Mouse (Mus musculus) neural tube, postnatal 0 days (tissue): ENCODE measurements around the gene Svep1. TPM values are rescaled to one million over a fixed set of nuclear protein-coding genes. Genes with fewer than 3 reads are reported as not detected.

Experiments used
- polyA plus RNA-seq: library from polyadenylated mRNA; unstranded; fragments of >200 nt; fragmentation: Nextera tagmentation; extraction: Ambion mirVana; gene quantifications from 2 replicates; pipeline ENCODE4 v1.2.1, GENCODE M21; 2015

Gene Svep1
- polyA plus RNA-seq, result 2.4 and 2.9 TPM in 2 replicates

DNA sequence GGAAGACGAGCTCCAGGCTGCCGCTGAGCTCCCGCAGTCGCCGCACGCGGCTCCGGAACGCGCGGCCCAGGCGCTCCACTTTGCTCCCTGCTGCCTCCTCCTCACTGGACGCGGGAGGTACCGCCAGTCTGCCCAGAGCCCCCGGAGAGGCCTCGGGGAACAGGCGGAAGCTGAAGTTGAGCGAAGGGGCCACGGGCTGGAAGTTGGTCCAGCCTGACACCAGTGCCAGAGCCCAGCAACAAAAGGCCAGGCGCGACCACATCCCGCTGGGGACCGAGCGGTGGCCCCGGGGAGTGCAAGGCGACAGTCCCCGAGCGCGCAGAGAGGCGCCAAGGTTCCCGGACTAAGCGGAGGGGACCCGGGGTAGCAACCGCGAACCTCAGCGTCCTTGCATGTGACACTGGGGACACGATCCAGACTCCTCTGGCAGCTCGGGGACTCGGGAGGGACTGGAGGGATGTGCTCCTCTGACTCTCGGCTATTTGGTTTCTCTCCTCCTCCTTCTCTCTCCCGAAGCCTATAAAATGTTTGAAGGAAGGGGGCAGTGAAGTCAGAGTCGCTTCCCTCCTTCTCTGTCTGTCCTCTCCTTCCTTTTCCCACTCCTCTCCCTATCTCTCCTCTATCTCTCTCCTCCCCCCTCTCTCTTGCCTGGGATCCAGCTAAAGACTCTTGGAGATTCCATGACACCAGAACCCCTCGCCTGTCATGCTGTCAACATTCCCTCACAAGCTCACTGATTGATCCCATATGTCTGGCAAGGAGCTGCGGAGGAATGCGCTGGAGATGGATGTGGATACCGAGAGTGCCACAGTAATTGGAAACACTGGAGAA, at the start of gene Svep1:
Gene Svep1 (minus strand): TSS at position 745 of the 831 bp plus-strand sequence.

DNA sequence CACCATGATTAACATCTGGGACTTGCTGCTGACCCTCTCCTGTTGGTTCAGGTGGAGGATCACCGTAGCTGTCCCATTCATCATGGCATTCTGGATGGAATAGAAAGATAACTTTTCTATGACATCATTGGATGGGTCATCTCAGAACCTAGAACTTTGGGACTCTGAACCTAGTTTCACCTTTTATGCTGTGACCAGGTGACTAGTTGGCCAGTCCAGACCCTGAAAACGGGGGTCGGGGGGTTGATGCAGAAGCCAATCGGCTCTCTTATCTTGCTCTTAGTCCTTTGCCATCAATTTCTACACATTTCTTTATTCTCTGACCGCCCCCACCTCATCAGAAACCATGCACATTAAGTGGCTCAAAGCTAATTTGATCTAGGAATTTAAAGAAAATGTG, 197.6 kb downstream of the Svep1 start, which contains the start of gene Txndc8:
Gene Txndc8 (minus strand): TSS at position 101 of the 400 bp plus-strand sequence.

Other genes starting within 250 kb of the Svep1 start
- gene Txndc8, start 197.7 kb downstream of the Svep1 start, polyA plus RNA-seq, result not detected in 2 replicates
- gene Musk, start 79.1 kb upstream of the Svep1 start, polyA plus RNA-seq, result 0.39 and 0.47 TPM in 2 replicates